Mouse (Mus musculus): ENCODE data around the gene Tle6. TPM values are rescaled to one million over a fixed set of nuclear protein-coding genes. Genes with fewer than 3 reads are reported as not detected.

Gene Tle6
- polyA plus RNA-seq, 1 experiment from 2014 or later: 25.6 TPM

DNA sequence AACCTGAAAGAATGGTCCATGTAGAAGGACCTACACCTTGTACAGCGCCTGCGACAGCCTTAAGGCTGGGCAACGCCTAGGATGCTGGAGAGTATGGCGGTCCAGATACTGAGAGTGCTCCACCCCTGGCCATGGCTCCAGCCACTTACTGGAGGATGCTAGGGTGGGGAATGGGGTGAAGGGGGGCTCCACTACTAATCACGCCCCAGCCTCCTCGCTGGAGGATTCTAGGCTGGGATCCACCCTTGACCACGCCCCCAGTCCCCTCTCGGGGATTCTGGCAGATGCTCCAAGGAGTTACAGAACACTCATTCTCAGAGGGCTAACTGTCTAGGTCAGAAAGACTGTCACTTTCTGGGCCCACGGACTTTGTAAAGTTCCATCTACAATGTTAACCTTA is 27.9 kb downstream of the Tle6 start:
- peaks cover 19% of the 10 kb centered on the region for H3K27me3 ChIP-seq (ENCODE audit: control insufficient read depth, insufficient read depth, low read length)
- 0 out of 2 replicates have a peak overlapping the region, but pooled peaks have one; percentile 84 for H3K4me2 ChIP-seq
- H3K4me3 ChIP-seq (ENCODE audit: low read depth, low read length): no peak overlapping the region
- 13% methylated on average over 9 of the region's 9 CpGs for WGBS (ENCODE audit: insufficient replicate concordance)
- peaks cover 48% of the 10 kb centered on the region for H3K4me1 ChIP-seq (ENCODE audit: control insufficient read depth, insufficient read depth, low read length)
- H3K9ac ChIP-seq (ENCODE audit: low read depth, low read length): no peak overlapping the region
- ATAC-seq (replicated peaks; ENCODE audit: insufficient number of reproducible peaks, low FRiP score, low TSS enrichment): no peak
- no peaks in the 10 kb centered on the region for H3K36me3 ChIP-seq (ENCODE audit: control insufficient read depth, insufficient read depth, low read length)
- no peaks in the 10 kb centered on the region for H3K9me3 ChIP-seq (replicated peaks; ENCODE audit: control insufficient read depth, low read length)
- H3K27ac ChIP-seq (ENCODE audit: low read depth, low read length): no peak overlapping the region

DNA sequence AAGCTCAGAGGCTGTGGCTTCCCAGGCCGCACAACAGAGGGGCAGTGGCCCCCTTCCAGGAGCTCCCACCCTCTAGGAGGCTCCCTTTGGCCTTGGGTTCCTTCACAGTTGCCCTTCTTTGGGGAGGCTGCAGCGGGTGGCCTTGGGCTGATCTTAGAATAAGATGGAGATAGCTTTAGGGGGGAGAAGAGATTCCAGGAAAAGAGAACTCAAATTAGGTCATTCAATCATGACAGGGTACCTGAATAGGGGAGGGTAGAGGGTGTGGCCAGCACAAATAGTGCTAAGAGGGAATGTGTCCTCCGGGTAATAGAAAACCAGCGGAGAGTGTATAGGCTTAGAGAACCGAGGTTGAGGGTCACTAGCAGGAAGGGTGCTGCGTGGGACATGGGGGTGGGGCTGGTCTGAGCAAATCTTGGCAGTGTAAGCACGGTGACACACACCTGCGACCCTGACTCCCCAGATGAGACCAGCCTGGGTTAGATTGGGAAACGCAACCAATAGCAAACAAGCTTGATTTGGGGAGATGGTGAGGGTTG is 28.7 kb downstream of the Tle6 start:
- peaks cover 19% of the 10 kb centered on the region for H3K27me3 ChIP-seq (ENCODE audit: control insufficient read depth, insufficient read depth, low read length)
- no peaks in the 10 kb centered on the region for H3K36me3 ChIP-seq (ENCODE audit: control insufficient read depth, insufficient read depth, low read length)
- peak overlapping the region; percentile 17; the same call in 1 of the 2 replicates for H3K9ac ChIP-seq (ENCODE audit: low read depth, low read length)
- peaks cover 53% of the 10 kb centered on the region for H3K4me1 ChIP-seq (ENCODE audit: control insufficient read depth, insufficient read depth, low read length)
- peak overlapping the region; percentile 50 for H3K4me3 ChIP-seq (ENCODE audit: low read depth, low read length)
- no peaks in the 10 kb centered on the region for H3K9me3 ChIP-seq (replicated peaks; ENCODE audit: control insufficient read depth, low read length)
- peak overlapping the region; percentile 4 for H3K27ac ChIP-seq (ENCODE audit: low read depth, low read length)
- no peak for ATAC-seq (replicated peaks; ENCODE audit: insufficient number of reproducible peaks, low FRiP score, low TSS enrichment)
- H3K4me2 ChIP-seq: peak overlapping the region; percentile 84
- WGBS (ENCODE audit: insufficient replicate concordance): 8% methylated on average over 9 of the region's 9 CpGs

DNA sequence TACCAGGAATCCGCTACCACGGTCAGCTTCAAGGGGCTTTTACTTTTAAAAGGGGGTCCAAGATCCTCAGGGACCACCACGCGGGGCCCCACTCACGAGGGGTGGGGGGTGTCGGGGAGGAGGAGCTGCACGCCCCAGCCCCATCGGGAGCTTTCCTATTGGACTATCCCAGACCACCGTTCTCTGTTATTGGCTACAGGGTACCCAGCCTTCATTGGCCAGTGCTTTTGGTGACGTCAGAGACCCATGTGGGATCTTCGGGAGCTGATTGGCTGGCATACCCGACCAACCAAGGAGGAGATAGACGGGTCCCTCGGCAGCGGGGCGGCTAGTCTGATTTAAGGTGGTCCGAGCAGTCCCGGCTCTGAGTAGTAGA is 29.4 kb downstream of the Tle6 start:
- H3K4me1 ChIP-seq (ENCODE audit: control insufficient read depth, insufficient read depth, low read length): peaks cover 53% of the 10 kb centered on the region
- WGBS (ENCODE audit: insufficient replicate concordance): under 1% methylated on average over 18 of the region's 18 CpGs
- H3K27ac ChIP-seq (ENCODE audit: low read depth, low read length): peak overlapping the region; percentile 94
- H3K36me3 ChIP-seq (ENCODE audit: control insufficient read depth, insufficient read depth, low read length): peaks cover 2% of the 10 kb centered on the region
- H3K9me3 ChIP-seq (replicated peaks; ENCODE audit: control insufficient read depth, low read length): no peaks in the 10 kb centered on the region
- ATAC-seq (replicated peaks; ENCODE audit: insufficient number of reproducible peaks, low FRiP score, low TSS enrichment): peak; percentile 89
- H3K4me2 ChIP-seq: peak overlapping the region; percentile 84
- H3K9ac ChIP-seq (ENCODE audit: low read depth, low read length): peak overlapping the region; percentile 66; the same call in 1 of the 2 replicates
- H3K4me3 ChIP-seq (ENCODE audit: low read depth, low read length): peak overlapping the region; percentile 50
- peaks cover 17% of the 10 kb centered on the region; the same call in 1 of the 2 replicates for H3K27me3 ChIP-seq (ENCODE audit: control insufficient read depth, insufficient read depth, low read length)

DNA sequence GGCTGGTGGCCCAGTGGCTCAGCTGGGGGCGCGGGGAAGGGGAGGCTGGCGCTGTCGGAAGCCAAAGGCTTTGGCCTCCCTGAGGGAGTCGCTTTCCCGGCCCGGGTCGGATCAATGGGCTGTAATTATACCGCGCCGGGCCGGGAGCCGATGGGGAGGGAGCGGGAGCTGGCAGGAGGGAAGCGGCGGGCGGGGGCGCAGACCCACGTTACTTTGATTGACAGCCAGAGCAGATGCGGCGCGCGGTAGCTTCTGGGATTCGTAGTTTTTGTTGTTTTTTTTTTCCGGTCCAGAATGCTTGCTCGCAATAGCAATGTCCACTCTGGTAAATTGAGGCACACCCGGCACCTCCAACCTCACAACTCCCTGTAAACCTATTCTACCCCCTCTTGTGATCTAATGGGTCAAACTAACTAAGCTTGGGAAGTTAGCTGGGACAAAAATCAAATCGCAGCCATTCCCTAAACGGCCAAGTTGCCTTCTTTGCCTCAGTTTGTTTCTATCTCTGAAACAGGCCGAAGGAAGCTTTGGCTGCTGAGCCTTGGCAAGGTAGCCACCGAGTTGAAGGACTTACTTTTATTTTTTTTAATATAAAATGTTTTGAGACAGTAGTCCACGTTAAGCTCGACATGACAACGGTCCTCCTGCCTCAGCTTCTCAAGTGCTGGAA is 29.9 kb downstream of the Tle6 start:
- Histone ChIP-seq H3K4me2 (peak overlapping the region; percentile 84), H3K36me3 (ENCODE audit: control insufficient read depth, insufficient read depth, low read length) (peaks cover 5% of the 10 kb centered on the region), H3K4me1 (ENCODE audit: control insufficient read depth, insufficient read depth, low read length) (peaks cover 49% of the 10 kb centered on the region), H3K9me3 (replicated peaks; ENCODE audit: control insufficient read depth, low read length) (no peaks in the 10 kb centered on the region), H3K9ac (ENCODE audit: low read depth, low read length) (peak overlapping the region; percentile 66; the same call in 1 of the 2 replicates), H3K27ac (ENCODE audit: low read depth, low read length) (peak overlapping the region; percentile 94), H3K4me3 (ENCODE audit: low read depth, low read length) (peak overlapping the region; percentile 50), H3K27me3 (ENCODE audit: control insufficient read depth, insufficient read depth, low read length) (peaks cover 16% of the 10 kb centered on the region; the same call in 1 of the 2 replicates)
- under 1% methylated on average over 32 of the region's 34 CpGs for WGBS (ENCODE audit: insufficient replicate concordance)
- ATAC-seq (replicated peaks; ENCODE audit: insufficient number of reproducible peaks, low FRiP score, low TSS enrichment): peak; percentile 58

DNA sequence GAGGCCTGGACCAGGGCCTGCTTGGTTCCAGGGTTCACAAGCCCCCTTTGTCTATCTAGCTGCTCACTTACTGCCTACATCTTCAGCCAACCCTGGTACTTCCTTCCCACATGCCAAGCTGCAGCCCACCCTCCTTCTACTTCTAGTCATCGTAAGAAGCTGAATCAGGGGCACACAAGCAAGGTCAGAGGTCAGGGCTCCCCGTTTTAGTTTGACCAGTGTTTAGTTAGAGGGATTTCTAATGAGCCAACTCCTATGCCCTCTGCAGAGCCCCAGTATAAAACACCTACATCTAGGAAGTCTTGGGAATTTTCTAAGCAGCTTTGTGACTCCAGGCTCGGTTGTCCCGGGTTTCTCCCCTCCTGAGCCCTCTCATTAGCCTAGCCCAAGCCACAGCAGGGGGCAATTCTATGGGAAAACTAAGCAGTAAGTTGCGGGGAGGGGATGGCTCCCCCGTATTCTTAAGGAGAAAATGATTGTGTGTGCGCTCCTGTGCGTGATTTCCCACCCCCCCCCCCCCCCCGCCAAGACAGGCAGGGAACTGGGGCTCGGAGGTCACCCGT is 30.6 kb downstream of the Tle6 start:
- H3K27ac ChIP-seq (ENCODE audit: low read depth, low read length): peak overlapping the region; percentile 94
- H3K9me3 ChIP-seq (replicated peaks; ENCODE audit: control insufficient read depth, low read length): no peaks in the 10 kb centered on the region
- WGBS (ENCODE audit: insufficient replicate concordance): 4% methylated on average over 8 of the region's 11 CpGs
- peak overlapping the region; percentile 50 for H3K4me3 ChIP-seq (ENCODE audit: low read depth, low read length)
- H3K9ac ChIP-seq (ENCODE audit: low read depth, low read length): peak overlapping the region; percentile 66; the same call in 1 of the 2 replicates
- H3K36me3 ChIP-seq (ENCODE audit: control insufficient read depth, insufficient read depth, low read length): peaks cover 12% of the 10 kb centered on the region
- peak overlapping the region; percentile 84 for H3K4me2 ChIP-seq
- H3K4me1 ChIP-seq (ENCODE audit: control insufficient read depth, insufficient read depth, low read length): peaks cover 48% of the 10 kb centered on the region
- peaks cover 15% of the 10 kb centered on the region; the same call in 1 of the 2 replicates for H3K27me3 ChIP-seq (ENCODE audit: control insufficient read depth, insufficient read depth, low read length)
- ATAC-seq (replicated peaks; ENCODE audit: insufficient number of reproducible peaks, low FRiP score, low TSS enrichment): no peak

DNA sequence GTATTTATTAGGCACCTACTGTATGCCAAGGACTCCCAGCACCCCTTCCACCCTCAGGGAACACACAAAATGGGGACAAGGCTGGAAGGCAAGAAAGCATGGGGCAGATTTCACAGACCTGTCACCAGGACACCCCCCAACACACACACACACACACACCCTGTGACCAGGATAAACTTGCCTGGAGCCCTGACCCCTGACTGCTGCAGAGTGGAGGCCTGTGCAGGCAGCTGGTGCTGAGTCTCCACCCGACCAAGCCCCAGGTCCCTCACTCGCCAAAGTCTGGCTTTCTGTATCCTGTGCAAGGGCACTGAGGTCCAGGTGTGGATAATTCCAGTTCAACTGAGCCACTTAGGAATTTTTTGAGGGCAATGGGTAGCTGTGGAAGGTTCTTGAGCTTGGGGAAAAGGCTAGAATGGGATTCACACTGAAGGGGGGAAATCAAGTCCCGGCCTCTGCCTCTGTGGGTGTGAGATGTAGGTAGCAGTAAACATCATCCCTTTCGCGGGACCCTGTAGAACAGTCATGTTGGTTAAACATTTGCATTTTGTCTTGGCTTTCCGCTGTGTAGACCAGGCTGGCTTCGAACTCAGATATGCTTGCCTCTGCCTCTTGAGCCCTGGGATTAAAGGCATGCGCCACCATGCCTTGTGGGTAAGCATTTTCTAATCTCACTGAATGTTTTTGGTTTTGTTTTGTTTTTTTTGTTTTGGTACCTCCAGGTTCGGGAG is 31.2 kb downstream of the Tle6 start:
- no peak for ATAC-seq (replicated peaks; ENCODE audit: insufficient number of reproducible peaks, low FRiP score, low TSS enrichment)
- peak overlapping the region; percentile 94 for H3K27ac ChIP-seq (ENCODE audit: low read depth, low read length)
- 57% methylated on average over 9 of the region's 9 CpGs for WGBS (ENCODE audit: insufficient replicate concordance)
- peaks cover 16% of the 10 kb centered on the region for H3K36me3 ChIP-seq (ENCODE audit: control insufficient read depth, insufficient read depth, low read length)
- peaks cover 52% of the 10 kb centered on the region for H3K4me1 ChIP-seq (ENCODE audit: control insufficient read depth, insufficient read depth, low read length)
- no peak overlapping the region for H3K4me2 ChIP-seq
- peaks cover 15% of the 10 kb centered on the region; the same call in 1 of the 2 replicates for H3K27me3 ChIP-seq (ENCODE audit: control insufficient read depth, insufficient read depth, low read length)
- H3K4me3 ChIP-seq (ENCODE audit: low read depth, low read length): no peak overlapping the region
- H3K9ac ChIP-seq (ENCODE audit: low read depth, low read length): no peak overlapping the region
- no peaks in the 10 kb centered on the region for H3K9me3 ChIP-seq (replicated peaks; ENCODE audit: control insufficient read depth, low read length)

DNA sequence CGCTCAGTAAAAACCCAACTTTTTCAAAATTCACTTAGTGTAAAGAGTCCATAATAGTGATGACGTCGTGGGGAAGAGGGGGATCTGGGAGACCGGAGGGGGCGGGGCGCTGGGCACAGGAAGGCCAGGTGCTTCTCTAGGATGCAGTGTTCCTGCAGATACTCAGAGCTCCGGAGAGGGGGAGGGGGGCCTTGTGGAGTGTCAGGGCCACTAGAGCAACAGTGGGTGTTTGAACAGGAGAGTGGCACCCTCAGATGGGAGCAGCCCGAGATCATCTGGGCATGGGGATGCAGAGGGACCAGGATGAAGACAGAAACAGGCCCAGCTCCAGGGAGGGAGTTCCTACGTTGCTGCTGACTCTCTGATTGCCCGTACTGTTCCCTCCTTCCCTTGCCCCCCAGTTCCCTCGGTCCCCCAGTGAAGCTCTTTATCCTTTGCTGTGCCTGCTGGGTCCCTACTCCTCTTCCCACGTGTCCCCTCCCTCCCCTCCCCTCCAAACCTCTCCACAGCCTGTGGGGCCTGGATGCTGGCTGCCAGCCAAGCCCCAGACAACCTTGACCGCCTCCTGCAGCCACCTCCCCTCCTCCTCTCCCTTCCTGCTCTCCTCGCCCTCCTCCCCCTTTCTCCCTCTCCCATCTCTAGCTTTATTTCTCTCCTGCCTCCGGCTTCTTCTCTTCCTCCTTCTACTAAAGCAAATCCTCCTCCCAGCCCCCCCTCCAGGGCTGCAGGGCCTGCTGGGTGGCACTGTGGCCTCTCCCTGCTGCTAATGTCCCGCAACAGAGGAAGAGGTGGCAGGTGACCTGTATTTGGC is 32.3 kb downstream of the Tle6 start:
- Histone ChIP-seq H3K27ac (ENCODE audit: low read depth, low read length) (peak overlapping the region; percentile 94), H3K9ac (ENCODE audit: low read depth, low read length) (peak overlapping the region; percentile 64), H3K36me3 (ENCODE audit: control insufficient read depth, insufficient read depth, low read length) (peaks cover 16% of the 10 kb centered on the region), H3K27me3 (ENCODE audit: control insufficient read depth, insufficient read depth, low read length) (peaks cover 9% of the 10 kb centered on the region; the same call in 1 of the 2 replicates), H3K4me3 (ENCODE audit: low read depth, low read length) (no peak overlapping the region), H3K9me3 (replicated peaks; ENCODE audit: control insufficient read depth, low read length) (no peaks in the 10 kb centered on the region), H3K4me2 (peak overlapping the region; percentile 53), H3K4me1 (ENCODE audit: control insufficient read depth, insufficient read depth, low read length) (peaks cover 62% of the 10 kb centered on the region)
- ATAC-seq (replicated peaks; ENCODE audit: insufficient number of reproducible peaks, low FRiP score, low TSS enrichment): no peak; the same call in 1 of the 2 replicates
- WGBS (ENCODE audit: insufficient replicate concordance): 13% methylated on average over 16 of the region's 16 CpGs

Measured in heart, embryonic 11.5 days (tissue).